Mouse (Mus musculus) liver, embryonic 15.5 days (tissue): ENCODE data around the gene 4930407I10Rik. TPM values are rescaled to one million over a fixed set of nuclear protein-coding genes. Genes with fewer than 3 reads are reported as not detected.

Source experiments
- ATAC-seq: fragments of 200-750 bp; cut with Nextera tagmentation; 2 replicates; pipeline ENCODE4 v1.8.0; 2017; ENCODE audit warnings: moderate number of reproducible peaks, mild to moderate bottlenecking, moderate library complexity; ENCODE audit not compliant: insufficient read depth
- H3K27ac ChIP-seq: fragments of 300-500 bp; sonication (generic); replicated peaks from 2 replicates; pipeline ENCODE4 v1.5.1; 2015; ENCODE audit warnings: mild to moderate bottlenecking, inconsistent platforms
- H3K27me3 ChIP-seq: fragments of 300-500 bp; sonication (generic); 2 replicates; pipeline ENCODE4 v1.6.1; 2015; ENCODE audit warnings: mild to moderate bottlenecking, inconsistent platforms
- H3K36me3 ChIP-seq: fragments of 300-500 bp; sonication (generic); replicated peaks from 2 replicates; pipeline ENCODE4 v1.6.1; 2015; ENCODE audit warnings: moderate library complexity, mild to moderate bottlenecking, inconsistent platforms
- H3K4me1 ChIP-seq: fragments of 300-500 bp; sonication (generic); replicated peaks from 2 replicates; pipeline ENCODE4 v1.6.1; 2015; ENCODE audit warnings: inconsistent platforms
- H3K4me2 ChIP-seq: fragments of 300-500 bp; sonication (generic); 2 replicates; pipeline ENCODE4 v1.6.1; 2015; ENCODE audit warnings: moderate library complexity, mild to moderate bottlenecking, inconsistent platforms
- H3K4me3 ChIP-seq: fragments of 300-500 bp; sonication (generic); replicated peaks from 2 replicates; pipeline ENCODE4 v1.5.1; 2015; ENCODE audit warnings: mild to moderate bottlenecking, inconsistent platforms
- H3K9ac ChIP-seq: fragments of 300-500 bp; sonication (generic); 2 replicates; pipeline ENCODE4 v1.6.1; 2015; ENCODE audit warnings: moderate library complexity, mild to moderate bottlenecking, inconsistent platforms
- H3K9me3 ChIP-seq: fragments of 300-500 bp; sonication (generic); replicated peaks from 2 replicates; pipeline ENCODE4 v1.6.1; 2016; ENCODE audit warnings: inconsistent platforms
- WGBS: fragments of 180-500 bp; shearing (Covaris S2); methylation state at CpG from one replicate; pipeline ENCODE4 v1.1.7; 2015; ENCODE audit warnings: mixed read lengths; ENCODE audit not compliant: insufficient replicate concordance; 5-methylcytosine and 5-hydroxymethylcytosine counted together
- polyA plus RNA-seq: library from polyadenylated mRNA; unstranded; fragments of >200 nt; fragmentation: Nextera tagmentation; extraction: Ambion mirVana; gene quantifications from 2 replicates; pipeline ENCODE4 v1.2.1, GENCODE M21; 2015

The 4930407I10Rik gene
- polyA plus RNA-seq, 1 experiment from 2014 or later = not detected

- ATAC-seq = no peak
These were observed 31.7 kb upstream of the 4930407I10Rik start for GRCm38 (mm10) chr15:82027276-82027675.

DNA sequence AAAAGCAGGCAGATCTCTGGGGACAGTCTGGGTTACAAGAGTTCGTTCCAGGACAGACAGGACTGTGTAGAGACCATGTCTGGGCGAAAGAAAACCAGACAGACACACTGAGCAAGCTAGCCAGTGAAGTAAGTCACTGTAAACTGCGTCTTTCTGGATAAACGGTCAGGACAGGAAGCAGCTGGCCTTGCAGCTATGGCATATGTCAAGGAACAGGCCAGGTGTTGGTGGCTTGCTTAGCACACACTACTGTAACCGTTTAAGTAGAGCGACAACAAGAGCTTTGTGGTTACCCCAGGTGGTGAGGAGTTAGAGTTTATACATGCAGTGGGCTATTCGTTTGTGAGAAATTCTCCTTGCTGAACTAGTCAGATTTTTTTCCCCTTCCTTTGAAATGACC is 31.2 kb upstream of the 4930407I10Rik start:
- no peaks in the 10 kb centered on the region for H3K27me3 ChIP-seq
- H3K9ac ChIP-seq = no peak overlapping the region
- WGBS = 79% methylated on average over 7 of the region's 7 CpGs
- H3K4me1 ChIP-seq = no peaks in the 10 kb centered on the region
- no peak overlapping the region for H3K4me2 ChIP-seq
- H3K36me3 ChIP-seq = peaks cover 100% of the 10 kb centered on the region
- no peak overlapping the region for H3K27ac ChIP-seq
- no peak for ATAC-seq
- H3K9me3 ChIP-seq = no peaks in the 10 kb centered on the region
- no peak overlapping the region for H3K4me3 ChIP-seq

More at GRCm38 (mm10) chr15:82027276-82027675, 31.7 kb upstream of the 4930407I10Rik start:
- peaks cover 100% of the 10 kb centered on the region for H3K36me3 ChIP-seq
- H3K4me2 ChIP-seq = no peak overlapping the region
- no peak overlapping the region for H3K9ac ChIP-seq
- H3K4me3 ChIP-seq = no peak overlapping the region
- no peaks in the 10 kb centered on the region for H3K9me3 ChIP-seq
- H3K27ac ChIP-seq = no peak overlapping the region
- H3K4me1 ChIP-seq = no peaks in the 10 kb centered on the region
- 84% methylated on average over 7 of the region's 7 CpGs for WGBS
- no peaks in the 10 kb centered on the region for H3K27me3 ChIP-seq

GRCm38 (mm10) chr15:82032386-82032785 is 26.6 kb upstream of the 4930407I10Rik start:
- Histone ChIP-seq H3K4me3 (no peak overlapping the region), H3K27me3 (no peaks in the 10 kb centered on the region), H3K4me1 (no peaks in the 10 kb centered on the region), H3K9me3 (no peaks in the 10 kb centered on the region), H3K27ac (no peak overlapping the region), H3K9ac (no peak overlapping the region), H3K36me3 (peaks cover 88% of the 10 kb centered on the region), H3K4me2 (no peak overlapping the region)
- WGBS = 78% methylated on average over 7 of the region's 7 CpGs
- no peak for ATAC-seq

DNA sequence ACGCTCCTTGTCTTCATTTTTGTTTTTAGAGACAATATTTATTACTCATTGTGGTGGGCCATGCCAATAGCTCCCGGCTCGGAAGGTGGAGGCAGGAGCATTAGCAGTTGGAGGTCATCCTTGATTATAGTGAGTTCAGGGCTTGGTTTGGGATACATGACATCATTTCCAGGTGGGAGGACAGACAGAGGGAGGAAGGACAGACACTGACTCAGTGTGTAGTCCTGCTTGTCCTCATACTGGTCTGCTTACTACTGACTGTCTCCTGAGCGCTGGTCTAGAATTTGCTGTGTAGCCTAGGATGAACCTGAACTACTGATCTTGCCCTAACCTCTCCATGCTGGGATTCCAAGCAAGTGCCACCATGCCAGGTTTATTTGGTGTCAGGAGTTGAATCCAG is 25.2 kb upstream of the 4930407I10Rik start, which contains the start of gene Desi1:
Gene Desi1, minus strand, starts transcription at position 101 of the 400 bp plus-strand sequence.
- Histone ChIP-seq H3K4me3 (no peak within 1 kb of the TSS), H3K36me3 (peaks cover 88% of the 10 kb centered on the region), H3K9me3 (no peaks in the 10 kb centered on the region), H3K9ac (no peak within 1 kb of the TSS), H3K27me3 (no peaks in the 10 kb centered on the region), H3K27ac (no peak within 1 kb of the TSS), H3K4me1 (no peaks in the 10 kb centered on the region), H3K4me2 (no peak within 1 kb of the TSS)
- ATAC-seq = no peak
- WGBS = 80% methylated on average over 4 of the region's 4 CpGs

DNA sequence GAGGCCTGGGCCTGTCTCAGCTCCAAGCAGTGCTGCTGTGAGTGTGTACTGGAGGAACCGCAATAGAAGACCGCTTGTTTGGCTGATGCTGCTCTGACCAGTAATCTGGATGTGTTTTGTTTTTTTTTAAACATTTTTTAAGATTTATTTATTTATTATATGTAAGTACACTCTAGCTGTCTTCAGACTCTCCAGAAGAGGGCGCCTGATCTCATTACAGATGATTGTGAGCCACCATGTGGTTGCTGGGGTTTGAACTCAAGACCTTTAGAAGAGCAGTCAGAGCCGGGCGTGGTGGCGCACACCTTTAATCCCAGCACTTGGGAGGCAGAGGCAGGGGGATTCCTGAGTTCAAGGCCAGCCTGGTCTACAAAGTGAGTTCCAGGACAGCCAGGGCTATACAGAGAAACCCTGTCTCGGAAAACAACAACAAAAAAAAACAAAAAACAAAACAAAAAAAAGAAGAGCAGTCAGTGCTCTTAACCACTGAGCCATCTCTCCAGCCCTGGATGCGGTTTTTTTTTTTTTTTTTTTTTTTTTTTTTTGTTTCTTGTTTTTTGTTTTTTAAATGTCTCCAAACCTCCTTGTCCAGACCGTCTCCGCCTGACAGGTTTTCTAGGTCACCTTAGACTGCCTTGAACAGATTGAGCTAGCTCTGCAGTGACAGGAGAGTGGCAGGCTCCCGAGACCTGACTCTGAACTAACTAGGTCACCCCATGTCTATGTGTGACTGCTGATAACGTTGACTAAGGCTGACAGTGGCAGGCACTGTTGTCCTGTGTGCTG is 22.9 kb upstream of the 4930407I10Rik start:
- Histone ChIP-seq H3K4me1 (no peaks in the 10 kb centered on the region), H3K27me3 (no peaks in the 10 kb centered on the region), H3K36me3 (peaks cover 88% of the 10 kb centered on the region), H3K27ac (no peak overlapping the region), H3K4me3 (no peak overlapping the region), H3K9me3 (no peaks in the 10 kb centered on the region), H3K4me2 (no peak overlapping the region), H3K9ac (no peak overlapping the region)
- WGBS = 68% methylated on average over 12 of the region's 12 CpGs
- no peak for ATAC-seq

DNA sequence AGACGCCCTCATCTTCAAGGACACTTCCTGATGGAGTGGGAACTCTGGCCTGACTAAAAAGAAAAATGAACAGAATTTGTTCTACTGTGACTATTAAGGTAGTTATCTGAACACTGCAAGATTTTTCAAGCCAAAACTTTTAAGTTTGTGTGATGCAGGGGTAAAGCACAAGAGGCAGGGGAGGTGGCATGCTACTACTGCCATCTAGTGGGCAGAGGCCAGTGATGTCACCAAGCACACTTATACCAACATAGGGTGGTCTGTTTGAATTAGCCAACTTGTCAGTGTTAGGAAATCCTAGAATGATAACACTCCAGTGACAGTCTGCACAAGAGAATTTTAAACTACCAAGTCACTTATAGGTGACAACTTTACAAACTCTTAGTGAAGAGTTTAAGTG is 18.3 kb upstream of the 4930407I10Rik start:
- no peak for ATAC-seq
- Histone ChIP-seq H3K4me1 (peaks cover 16% of the 10 kb centered on the region), H3K9me3 (no peaks in the 10 kb centered on the region), H3K27me3 (no peaks in the 10 kb centered on the region), H3K27ac (no peak overlapping the region), H3K4me2 (no peak overlapping the region), H3K36me3 (peaks cover 71% of the 10 kb centered on the region), H3K9ac (no peak overlapping the region), H3K4me3 (no peak overlapping the region)
- 87% methylated on average over 1 of the region's 1 CpGs for WGBS

DNA sequence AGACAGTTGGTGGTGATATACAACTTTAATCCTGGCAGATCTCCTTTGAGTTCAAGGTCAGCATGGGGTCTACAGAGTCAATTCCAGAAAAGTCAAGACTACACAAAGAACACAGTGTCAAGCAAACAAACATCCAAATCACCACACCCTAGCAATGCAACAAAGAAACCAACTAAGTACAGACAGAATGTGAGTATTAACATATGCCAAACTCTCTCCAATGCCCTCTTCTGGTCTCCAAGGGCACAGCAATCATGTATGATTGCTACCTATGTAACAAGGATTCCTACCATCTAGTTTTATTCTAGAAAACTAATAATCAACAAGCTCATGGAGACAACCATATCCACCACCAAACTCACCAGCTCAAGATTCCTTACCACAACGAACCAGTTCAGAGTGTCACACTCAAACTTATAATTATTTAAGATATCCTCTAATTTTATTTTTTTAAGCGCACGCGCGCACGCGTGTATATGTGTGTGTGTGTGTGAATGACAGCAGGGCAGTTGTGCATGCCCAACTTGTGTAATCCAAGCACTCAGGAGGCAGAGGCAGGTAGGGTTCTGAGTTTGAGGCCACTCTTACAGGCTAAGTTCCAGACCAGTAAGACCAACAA is 14.7 kb upstream of the 4930407I10Rik start:
- 89% methylated on average over 7 of the region's 7 CpGs for WGBS
- H3K27me3 ChIP-seq = peaks cover 11% of the 10 kb centered on the region
- H3K27ac ChIP-seq = no peak overlapping the region
- H3K36me3 ChIP-seq = peaks cover 39% of the 10 kb centered on the region
- no peaks in the 10 kb centered on the region for H3K9me3 ChIP-seq
- ATAC-seq = no peak
- H3K4me3 ChIP-seq = no peak overlapping the region
- H3K4me2 ChIP-seq = no peak overlapping the region
- no peak overlapping the region for H3K9ac ChIP-seq
- H3K4me1 ChIP-seq = peaks cover 36% of the 10 kb centered on the region

GRCm38 (mm10) chr15:82046246-82046891 is 12.6 kb upstream of the 4930407I10Rik start:
- peak overlapping the region; percentile 95 for H3K9ac ChIP-seq
- peak overlapping the region; percentile 89 for H3K27ac ChIP-seq
- peak; percentile 37 for ATAC-seq
- WGBS = 1% methylated on average over 26 of the region's 26 CpGs
- H3K27me3 ChIP-seq = peaks cover 20% of the 10 kb centered on the region
- H3K4me2 ChIP-seq = peak overlapping the region; percentile 94
- peak overlapping the region; percentile 94 for H3K4me3 ChIP-seq
- peaks cover 20% of the 10 kb centered on the region for H3K36me3 ChIP-seq
- H3K9me3 ChIP-seq = no peaks in the 10 kb centered on the region
- H3K4me1 ChIP-seq = peaks cover 36% of the 10 kb centered on the region

- under 1% methylated on average over 74 of the region's 74 CpGs for WGBS
- peak; percentile 75 for ATAC-seq
- H3K4me2 ChIP-seq = peak within 1 kb of the TSS; percentile 94
- peaks cover 36% of the 10 kb centered on the region for H3K4me1 ChIP-seq
- peaks cover 18% of the 10 kb centered on the region for H3K36me3 ChIP-seq
- peak within 1 kb of the TSS; percentile 89 for H3K27ac ChIP-seq
- peak within 1 kb of the TSS; percentile 94 for H3K4me3 ChIP-seq
- peaks cover 20% of the 10 kb centered on the region for H3K27me3 ChIP-seq
- H3K9me3 ChIP-seq = no peaks in the 10 kb centered on the region
- H3K9ac ChIP-seq = peak within 1 kb of the TSS; percentile 95
These were observed 11.7 kb upstream of the 4930407I10Rik start, which contains the start of gene Snu13 for GRCm38 (mm10) chr15:82047080-82047883. Gene Snu13 (minus strand): TSS chr15:82047598.

GRCm38 (mm10) chr15:82052544-82052943 is 6.4 kb upstream of the 4930407I10Rik start:
- H3K4me1 ChIP-seq = peaks cover 7% of the 10 kb centered on the region
- no peak overlapping the region for H3K4me2 ChIP-seq
- no peak overlapping the region for H3K27ac ChIP-seq
- H3K9ac ChIP-seq = no peak overlapping the region
- H3K9me3 ChIP-seq = no peaks in the 10 kb centered on the region
- H3K4me3 ChIP-seq = no peak overlapping the region
- H3K27me3 ChIP-seq = peaks cover 29% of the 10 kb centered on the region
- no peaks in the 10 kb centered on the region for H3K36me3 ChIP-seq
- WGBS = 43% methylated on average over 5 of the region's 5 CpGs
- ATAC-seq = no peak
